Mouse (Mus musculus) cerebellum, postnatal 36 days (tissue): ENCODE data around the gene Mcm6.

ENCODE experiments used
- DNase-seq, 2 experiments: peaks; one replicate each; pipeline ENCODE4 v3.0.0; 2021 to 2022; ENCODE audit warnings: mixed read lengths in 2 of 2

The Mcm6 gene

DNA sequence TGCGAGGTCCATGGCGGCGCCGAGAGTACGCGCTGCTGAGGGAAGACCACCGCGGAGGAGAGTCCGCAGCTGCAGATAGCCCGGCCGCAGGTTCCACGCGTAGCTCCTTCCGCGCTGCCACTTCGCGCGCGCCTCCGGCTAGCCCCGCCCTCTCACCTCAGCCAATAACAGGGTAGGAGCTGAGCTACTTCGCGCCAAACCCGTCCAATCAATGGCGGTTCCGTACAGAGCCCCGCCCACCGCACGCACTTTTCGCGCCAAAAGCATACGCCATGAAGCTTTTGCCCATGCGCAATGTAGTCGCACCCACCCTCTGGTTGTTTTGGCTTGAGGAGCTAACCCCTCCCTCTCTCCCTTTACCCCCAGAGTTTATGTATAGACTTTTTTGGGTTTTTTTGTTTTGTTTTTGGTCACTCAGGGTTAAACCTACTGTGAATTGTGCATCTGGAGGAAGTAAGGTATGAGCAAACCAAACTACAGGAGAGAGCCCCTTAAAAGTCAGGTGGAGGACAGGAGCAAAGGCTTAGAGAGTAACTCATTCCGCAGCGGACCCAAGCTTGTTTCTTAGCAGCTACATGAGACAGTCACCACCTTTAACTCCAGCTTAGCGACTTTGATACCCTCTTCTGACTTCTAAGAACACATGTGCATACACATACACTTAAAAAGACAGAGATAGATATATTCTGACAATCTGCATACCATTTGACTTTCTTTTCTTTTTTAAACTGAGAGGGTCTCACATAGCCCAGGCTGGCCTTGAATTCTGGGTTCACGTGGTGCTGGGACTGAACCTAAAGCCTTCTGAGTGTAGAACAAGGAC is at the start of gene Mcm6:
Gene Mcm6 (minus strand): TSS at position 111 of the 823 bp plus-strand sequence.
- peak; percentile 85 to 87 for DNase-seq

DNA sequence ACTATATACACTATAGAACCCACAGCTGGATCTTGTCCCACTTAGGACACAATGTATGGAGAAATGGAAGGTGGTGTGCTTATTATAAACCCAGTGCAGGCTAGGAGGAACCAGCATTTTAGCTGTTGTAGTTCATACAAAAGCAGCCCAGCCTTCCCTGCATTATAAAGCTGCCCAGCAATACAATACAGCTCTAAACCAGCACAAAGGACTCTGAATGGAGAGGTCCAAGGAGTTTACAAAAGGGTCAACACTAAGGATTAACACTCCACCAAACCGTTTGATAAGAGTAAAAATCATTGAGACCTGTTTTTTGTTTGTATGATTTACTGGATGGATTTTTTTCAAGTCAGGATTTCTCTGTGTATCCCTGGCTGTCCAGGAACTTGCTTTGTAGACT is 47.4 kb upstream of the Mcm6 start:
- no peak for DNase-seq

DNA sequence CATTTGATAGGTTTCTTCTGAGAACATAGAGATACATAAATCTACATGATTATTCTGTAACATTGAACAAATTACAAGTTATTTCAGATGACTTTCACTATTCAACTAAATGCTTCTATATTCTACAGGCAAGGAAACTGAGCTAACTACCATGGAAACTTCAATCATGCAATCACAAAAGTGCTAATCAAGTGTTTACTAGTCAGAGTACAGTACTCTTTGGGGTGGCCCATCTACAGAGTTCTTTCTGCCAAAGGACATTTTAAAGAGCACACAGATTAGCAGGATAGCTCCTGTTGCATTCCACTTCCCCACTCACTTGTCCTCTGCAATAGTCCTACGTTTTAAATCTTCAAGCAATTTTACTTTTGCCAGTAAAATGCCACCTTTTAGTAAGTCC is 46.2 kb upstream of the Mcm6 start:
- no peak for DNase-seq

DNA sequence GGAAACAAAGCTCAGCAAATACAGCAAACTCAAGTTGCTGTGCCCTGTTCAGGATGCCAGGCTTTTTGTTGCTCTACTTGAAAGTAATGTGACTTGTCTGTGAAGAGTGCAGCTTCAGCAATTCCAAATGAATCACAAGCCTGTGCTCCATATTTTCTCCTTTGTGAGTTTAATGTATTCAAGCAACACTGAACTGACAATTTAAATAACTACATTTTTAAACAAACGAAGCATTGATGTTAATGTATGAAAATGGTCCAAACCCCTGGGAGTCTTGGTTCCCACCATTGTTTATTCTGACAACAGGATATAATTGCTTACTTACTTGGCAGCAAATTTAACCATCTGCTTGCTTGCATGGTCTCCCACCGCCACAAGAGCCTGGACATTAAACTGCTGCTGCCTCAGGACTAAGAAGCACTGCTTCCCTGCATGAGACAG is 45.6 kb upstream of the Mcm6 start:
- peak; percentile 6 to 8 for DNase-seq

DNA sequence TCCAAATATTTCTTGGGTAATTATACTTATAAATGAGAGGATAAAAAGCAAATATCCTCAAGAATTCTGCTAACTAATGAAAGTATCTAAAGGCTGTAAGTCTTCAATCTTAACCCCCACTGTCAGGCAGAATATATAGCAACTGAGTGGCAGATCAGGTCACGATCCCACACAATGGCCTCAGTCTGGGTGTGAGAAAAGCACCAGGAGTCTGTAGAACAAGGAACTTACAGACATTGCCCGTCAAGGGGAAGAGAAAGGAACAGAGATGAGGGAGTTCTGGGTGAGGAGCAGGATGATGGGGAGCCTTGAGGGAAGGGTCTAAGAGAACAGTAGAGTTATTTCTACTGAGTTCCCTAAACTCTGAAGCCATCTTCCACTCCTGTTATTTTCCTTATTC is 41.5 kb upstream of the Mcm6 start:
- no peak for DNase-seq

DNA sequence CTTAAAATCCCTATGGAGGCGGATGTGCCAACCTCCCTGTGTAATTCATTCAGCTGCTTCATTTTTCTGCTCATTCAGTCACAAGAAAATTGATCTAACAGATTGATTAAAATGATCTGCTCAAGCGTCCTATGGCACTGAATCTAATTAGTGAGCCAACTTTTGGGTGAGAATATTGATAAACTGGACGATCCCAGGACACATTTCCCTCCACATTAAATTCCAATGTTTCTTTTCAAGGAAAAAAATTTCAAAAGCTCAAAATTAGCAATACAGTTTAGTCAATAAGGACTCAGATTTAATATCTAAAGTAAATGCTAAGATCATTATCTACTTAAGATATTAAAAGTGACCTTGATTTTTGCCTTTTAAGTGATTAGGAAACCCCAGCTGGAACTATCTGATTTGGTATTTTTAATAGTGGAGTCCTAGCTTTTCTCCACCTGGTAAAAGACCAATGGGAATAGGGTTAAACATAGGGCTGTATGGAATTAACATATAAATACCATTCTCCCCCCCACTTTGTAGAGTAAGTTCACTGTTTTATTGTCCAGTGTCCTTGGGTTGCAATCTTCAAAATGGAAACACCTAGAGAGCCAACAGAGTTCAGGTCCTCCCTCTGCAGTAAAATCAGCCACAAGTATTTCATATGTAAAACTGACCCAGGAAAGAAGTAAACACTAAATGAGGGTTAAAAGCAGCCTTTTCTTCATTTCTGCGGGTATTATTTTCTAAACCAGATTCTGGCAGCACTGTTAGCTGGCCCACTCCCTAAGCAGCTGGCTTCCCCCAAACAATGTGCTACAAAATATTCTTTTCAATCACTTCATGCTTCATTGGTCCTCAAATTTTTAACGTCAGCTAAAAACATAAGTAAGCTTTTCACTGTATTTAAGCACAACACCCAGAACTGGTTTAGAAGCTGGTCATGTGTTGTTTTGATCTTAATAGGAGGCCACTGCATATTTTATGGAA is 40.8 kb upstream of the Mcm6 start:
- DNase-seq, result no peak

DNA sequence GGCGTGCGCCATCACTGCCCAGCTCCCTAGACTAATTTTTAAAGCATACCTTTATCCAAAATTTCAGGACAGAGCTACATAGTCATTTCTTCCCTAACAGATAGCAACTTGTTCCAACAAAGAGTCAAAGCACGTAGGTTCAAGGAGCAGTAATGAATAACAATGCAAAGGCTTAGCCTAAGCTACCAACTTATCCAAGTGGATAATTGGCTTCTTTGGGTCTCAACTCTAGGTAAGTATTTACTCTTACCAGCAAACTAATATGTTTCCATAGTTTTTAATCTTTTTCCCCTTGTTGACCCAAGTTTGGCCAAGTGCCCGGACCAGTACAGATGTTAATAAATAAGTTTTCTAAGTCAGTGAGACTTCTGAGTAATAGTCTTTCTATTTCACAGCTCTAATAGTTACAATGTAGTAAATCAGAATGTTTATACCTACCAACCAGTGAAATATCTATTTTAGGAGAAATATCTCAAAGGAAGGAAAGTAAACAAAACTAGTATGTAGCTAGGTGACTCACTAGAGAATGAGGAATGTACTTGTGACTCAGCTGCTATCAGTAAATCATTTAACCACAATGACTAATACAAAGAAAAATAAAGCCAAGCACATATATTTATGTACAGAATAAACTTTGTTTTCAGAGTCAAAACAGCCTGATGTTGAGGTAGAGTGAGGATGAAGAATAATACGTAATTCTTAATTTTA is 39.4 kb upstream of the Mcm6 start:
- DNase-seq, result no peak

DNA sequence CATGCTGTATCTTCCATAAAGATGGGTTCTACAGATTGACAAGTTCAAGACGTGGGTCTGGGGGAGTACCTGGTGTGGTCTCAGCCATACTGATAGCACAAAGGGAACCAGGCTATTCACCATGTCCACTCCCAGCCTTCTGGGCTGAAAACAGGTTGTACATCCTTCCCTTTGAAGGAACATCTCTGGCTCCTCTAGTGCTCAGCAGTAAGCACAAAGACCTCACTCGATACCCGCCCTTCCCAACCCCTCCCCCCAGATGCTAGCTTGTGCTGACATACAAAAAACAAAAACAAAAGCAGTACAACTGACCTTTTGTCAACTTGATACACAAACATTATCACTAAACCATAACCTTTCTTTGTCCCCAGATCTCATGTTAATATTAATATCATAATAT is 35.2 kb upstream of the Mcm6 start:
- DNase-seq, result no peak

DNA sequence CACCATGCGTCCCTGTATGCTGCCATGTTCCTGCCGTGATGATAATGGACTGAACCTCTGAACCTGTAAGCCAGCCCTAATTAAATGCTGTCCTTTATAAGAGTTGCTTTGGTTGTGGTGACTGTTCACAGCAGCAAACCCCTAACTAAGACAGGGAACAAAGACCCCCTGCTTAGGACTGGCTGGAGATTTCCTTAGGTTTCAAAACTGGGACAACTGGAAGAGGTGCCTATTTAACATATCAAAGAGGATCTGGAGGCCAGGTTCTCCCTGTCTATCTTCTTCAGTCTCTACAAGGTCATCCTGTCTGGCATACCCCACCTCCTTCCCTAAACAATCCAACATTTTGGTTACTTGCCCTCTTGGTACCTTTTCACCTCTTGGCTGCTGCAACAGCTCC is 32.9 kb upstream of the Mcm6 start:
- no peak for DNase-seq

DNA sequence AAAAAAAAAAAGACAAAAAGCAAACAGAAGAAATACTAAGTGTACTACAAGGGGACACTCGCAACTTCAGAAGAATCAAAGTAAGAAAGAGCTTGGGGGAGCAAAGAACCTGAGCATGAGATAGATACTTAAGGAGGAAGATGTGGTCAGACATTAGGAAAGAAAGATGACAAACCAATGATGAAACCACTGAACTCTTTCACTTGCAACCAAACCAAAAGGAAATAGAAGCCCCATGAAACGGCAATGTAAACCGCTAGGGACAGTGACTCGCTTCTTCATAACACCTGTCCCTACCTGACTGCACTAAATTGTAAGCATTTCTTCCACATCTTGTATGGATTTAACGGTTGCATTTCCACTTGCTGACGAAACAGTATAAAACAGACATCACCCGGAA is 27.0 kb upstream of the Mcm6 start:
- no peak for DNase-seq

DNA sequence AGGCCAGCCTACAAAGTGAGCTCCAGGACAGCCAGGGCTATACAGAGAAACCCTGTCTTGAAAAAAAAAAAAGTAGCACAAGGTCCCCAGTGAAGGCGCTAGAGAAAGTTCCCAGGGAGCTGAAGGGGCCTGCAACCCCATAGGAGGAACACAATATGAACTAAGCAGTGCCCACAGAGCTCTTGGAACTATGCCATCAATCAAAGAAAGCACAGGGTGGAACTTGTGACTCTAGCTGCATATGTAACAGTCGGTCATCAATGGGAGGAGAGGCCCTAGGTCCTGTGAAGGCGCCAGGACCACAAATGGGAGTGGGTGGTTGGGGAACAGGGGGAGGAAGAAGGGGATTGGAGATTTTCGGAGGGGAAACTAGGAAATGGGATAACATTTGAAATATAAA is 17.4 kb upstream of the Mcm6 start:
- no peak for DNase-seq

DNA sequence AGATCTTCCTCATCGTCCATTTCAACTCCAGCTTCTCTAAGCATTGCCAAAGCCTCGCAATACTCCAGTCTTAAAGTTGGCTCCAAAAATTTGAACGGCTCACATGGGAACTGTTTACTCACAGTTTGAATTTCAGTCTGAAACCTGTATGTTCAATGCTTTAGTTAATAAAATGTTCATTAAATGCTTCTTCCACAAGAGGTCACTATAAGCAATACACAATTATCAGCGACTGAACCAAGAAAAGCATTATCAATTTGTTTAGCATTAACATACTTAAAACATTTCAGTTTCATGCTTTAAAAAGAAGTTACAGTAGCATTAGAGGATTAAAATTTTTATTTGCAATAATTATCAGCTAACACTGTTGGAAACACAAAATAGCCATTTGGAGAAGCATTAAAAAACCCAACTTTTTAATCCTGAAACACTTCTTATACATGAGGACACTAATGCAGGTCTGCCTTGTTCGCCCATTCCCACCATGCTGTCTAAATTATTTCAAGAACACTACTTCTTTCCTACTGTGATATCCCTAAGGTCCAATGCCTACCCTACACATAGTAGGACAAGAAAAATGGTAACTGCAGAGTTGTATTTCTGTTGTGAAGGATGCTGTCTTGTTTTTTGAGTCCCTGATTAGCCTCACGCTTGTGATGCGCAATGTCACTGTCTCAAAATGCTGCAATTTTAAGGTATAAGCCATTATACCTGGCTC is 12.8 kb upstream of the Mcm6 start:
- DNase-seq, result no peak

DNA sequence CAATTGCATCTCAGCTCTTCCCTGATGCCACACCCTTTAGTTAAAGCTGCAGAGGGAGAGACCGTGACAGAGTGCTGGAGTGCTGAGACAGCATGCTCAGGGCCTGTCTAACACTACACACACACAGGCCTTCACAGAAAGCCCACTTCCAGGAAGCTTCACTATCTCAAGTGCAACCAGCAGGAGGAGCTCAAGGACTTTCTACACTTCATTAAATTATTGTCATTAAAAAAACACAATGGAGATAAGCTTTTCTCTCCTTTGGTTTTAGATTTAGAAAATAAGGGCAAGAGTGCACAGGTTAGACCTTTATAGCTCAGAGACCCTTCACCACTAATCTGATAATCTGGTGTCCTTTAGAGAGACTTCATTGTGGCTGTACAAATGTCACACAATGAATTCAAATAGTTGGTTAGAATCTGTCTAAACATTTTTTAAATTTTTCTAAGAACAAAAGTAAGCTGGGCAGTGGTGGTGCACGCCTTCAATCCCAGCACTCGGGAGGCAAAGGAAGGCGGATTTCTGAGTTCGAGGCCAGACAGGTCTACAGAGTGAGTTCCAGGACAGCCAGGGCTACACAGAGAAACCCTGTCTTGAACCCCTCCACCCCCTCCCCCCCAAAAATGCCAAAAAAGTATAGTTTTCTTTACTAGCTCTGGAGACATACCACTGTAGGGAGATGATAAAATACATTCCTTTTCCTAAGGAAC is 9.4 kb upstream of the Mcm6 start:
- peak in 1 of 2 experiments; percentile 19 for DNase-seq

DNA sequence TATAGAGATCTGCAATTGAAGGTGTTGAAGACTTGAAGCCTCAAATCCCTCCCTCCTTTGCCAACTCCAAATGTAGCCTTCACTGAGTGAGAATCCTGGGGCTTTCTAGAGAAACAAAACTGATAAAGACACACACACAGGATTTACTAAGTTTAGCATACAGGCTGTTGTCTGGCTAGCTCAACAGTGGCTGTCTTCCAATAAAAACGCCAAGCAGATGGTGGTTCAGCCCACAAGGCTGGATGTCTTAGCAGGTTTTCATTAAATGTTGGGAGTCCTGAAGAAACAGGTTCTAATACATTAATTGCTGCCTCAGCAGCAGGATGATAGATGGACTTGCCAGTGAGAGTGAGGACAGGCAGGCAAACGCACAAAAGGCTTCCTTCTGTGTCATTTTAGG is 1.1 kb upstream of the Mcm6 start:
- DNase-seq, result peak; percentile 59 to 72

DNA sequence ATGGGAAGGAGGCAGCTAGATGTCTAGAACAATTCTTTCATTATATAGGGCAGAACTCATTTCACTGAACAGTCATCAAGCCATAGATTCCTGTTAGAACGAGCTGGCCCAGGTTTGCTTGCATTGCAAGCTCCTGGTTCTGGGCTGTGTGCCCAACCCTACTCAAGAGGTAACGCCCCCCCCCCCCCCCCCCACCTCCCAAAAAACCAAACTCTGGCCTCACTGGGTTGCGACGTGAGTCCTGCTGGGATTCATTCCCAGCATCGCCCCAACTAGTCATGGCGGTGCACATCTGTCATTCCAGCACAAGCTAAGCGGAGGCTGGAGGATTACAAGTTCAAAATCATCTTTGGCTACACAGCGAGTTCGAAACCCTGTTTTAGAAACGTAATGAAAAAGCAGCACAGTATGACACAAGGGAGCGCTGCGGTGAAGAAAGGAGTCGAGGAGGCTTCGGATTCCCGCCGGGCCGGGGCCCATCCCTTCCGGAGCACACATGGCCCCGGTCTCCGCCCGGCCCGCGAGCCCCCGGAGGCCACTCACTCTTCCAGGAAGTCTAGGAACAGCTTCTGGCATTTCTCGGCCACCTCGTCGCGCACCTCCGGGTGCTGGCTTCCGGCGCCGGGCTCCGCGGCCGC is 429 bp downstream of the Mcm6 start:
- DNase-seq, result no peak

DNA sequence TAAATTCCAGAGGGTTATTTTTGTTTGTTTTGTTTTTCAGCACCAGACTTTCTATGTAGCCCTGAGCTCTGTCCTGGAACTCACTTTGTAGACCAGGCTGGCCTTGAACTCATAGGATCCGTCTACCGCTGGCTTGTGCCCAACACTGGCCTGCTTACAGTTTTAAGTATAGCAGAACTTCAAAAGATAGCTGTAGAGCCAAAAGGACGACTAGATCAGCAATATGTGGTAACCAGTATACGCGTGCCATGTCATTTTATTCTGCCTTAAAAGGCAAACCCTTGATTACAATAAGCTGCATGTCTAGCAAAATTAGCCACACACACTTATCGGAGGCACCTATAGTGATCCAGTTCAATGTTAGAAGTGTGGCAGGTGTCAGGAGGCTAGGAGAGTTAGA is 1.2 kb downstream of the Mcm6 start:
- no peak for DNase-seq

DNA sequence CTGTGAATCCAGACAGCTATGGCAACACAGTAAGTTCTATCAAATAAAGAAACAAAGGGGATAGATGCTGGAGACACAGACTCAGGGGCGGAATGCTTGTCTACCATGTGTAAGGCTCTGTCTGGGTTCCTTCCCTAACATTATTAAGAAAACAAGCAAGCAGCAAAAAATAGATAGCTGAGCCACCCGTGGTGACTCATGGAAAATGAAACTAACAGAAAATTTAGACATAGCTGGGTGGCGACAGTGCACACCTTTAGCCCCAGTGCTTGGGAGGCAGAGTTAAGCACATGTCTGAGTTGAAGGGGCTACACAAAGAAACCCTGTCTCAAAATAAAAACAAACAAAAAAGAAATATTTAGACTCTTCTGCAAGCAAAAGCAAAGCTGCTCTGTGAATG is 2.0 kb downstream of the Mcm6 start:
- no peak for DNase-seq

DNA sequence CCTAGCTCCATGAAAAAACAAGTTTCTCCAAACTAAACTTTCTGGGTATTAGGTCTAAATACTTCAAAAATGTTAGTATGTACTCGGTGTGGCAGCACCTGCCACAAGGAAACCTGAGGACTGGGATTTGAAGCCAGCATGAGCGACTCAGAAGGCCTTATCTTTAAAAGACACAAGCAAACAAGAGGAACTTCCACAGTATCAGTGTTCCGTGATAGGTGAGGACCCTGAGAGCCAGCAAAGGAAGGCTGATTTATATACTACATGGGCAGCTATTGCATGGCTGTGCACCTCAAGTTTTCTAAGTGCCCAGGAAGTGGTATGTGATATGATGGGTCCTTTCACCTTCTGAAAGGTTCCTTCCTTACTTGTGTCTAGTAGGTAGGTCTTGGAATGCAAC is 6.4 kb downstream of the Mcm6 start:
- DNase-seq, result no peak

DNA sequence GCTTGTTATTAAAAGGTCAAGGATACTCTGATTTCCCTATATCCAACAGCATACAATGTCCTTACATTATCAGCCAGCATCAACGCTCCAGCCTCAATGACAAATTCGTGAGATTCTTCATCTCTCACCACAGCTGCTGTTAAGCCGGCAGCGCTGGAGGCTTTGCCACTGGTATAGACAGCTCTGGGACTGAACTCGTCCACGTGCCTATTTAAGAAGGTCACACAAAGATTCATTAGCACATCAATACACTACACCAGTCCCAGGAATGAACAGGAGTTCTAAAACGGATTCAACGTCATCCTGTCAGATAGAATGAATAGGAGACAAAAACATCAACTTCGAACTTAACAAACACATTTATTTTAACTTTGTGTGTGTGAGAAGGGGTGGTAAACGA is 15.2 kb downstream of the Mcm6 start:
- DNase-seq, result no peak

DNA sequence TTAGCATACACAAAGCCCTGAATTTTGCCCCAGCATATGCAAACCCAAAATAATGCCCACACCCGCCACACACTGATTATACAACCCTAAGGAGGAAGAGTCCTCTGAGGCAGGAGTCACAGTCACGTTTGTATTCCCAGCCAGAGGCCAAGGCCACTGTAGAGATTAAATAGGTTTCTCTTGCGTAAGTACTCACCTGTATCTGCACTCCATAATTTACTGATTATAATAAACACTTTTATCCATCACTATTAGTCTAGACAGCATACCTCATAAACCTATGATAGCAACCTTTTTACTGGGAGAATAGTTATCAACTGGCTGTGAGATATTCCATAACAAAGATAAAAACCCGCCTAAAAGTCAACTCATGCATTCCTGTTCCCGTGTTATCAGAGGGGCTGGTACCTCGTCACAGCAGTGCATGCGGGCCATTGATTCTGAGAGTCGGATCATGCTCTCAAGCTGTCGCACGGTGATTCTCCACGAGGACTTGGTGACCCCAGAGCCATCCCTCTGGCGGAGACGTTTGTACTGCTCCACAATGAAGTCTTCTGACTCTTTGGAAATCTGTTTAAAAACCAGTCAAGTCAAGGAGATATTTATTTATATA is 21.6 kb downstream of the Mcm6 start:
- DNase-seq, result no peak

DNA sequence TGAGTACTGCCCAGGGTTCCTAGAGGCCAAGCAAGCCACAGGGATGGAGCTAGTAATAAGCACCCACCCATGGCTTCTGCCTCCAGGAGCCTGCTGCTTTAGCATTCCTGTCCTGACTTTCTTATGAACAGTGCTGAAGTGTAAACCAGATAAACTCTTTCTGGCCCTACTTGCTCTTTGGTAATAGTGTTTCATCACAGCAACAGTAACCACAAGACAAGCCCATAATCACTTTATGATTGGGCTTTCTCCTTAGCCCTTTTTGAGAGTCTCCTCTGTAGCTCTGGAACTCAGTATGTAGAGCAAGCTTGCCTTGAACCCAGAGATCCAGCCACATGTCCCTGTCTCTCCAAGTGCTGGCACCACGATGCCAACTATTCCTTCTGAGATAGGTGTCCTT is 29.2 kb downstream of the Mcm6 start:
- DNase-seq, result no peak
